Mouse (Mus musculus): ENCODE measurements around the gene Tpcn2.

Gene Tpcn2

GRCm38 (mm10) chr7:145197711-145198110 is 86.1 kb downstream of the Tpcn2 start:
- DNase-seq: no peak

DNA sequence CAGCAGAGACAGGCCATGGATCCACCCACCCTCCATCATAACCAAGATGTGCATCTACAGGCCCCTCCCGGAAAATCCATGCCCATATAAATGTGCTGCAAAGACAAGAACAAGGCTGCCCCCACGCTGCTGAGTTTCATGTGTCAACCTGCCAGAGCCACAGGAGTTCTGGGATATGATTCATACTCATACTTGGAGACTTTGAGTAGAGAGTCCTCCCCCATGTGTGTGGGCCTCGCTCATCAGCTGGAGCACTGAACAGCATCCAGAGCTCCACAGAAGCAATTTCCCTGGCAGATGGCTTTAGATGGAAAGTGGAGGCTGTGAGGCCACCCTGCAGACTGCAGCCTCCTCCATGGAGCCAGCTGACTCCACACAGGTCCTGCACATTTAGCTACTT is 86.8 kb downstream of the Tpcn2 start:
- DNase-seq: no peak

DNA sequence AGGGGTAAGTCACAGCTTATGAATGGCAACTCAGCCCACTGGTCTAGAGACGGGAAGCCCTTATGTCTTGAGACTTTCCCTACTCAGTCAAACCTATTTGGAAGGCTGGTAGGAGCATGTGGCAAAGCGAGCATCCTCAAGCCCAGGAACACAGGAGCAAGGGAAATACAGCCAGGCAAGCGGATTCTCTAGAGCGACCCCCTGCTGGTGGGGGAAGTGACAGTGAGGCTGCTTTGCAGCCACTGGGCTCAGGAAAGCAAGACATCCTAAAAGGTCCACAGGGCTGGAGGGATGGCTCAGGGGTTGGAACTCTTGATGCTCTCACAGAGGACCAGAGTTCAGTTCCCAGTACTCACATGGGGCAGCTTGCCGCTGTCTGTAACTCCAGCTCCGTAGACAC is 87.5 kb downstream of the Tpcn2 start:
- DNase-seq: no peak

GRCm38 (mm10) chr7:145195186-145195927 is 88.5 kb downstream of the Tpcn2 start:
- no peak for DNase-seq

DNA sequence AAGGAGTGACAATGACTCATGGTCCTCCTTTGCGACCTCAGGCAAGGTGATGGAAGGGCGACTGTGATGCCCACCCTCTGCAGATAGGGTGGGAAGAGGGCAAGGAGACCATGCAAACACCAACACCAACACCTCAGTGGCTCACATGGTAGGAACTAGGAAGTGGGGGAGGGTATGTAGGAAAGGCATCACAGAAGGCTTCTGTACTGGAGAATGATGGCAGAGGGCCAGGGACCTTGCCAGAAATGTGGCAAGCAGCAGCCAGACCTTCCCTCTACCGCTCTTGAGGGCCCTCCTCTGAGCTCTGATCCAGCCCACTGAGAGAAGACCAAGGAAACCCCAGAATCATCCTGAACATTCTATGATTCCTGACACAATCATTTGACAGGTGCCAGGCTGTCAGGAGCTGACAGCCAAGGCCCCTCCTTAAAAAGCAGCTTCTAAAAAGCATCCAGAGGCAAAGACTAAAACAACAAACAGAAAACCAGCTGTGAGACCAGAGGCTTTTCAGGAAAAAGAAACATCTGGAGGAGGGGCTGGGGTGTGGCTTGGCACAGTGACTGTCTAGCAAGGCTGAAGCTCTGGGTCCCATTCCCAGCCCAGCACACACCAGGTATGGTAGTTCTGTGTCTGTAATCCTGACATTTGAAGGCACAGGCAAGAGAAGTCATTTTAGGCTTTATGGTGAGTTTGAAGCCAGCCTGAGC is 89.2 kb downstream of the Tpcn2 start:
- DNase-seq: no peak

GRCm38 (mm10) chr7:145192836-145193235 is 91.0 kb downstream of the Tpcn2 start:
- no peak for DNase-seq

DNA sequence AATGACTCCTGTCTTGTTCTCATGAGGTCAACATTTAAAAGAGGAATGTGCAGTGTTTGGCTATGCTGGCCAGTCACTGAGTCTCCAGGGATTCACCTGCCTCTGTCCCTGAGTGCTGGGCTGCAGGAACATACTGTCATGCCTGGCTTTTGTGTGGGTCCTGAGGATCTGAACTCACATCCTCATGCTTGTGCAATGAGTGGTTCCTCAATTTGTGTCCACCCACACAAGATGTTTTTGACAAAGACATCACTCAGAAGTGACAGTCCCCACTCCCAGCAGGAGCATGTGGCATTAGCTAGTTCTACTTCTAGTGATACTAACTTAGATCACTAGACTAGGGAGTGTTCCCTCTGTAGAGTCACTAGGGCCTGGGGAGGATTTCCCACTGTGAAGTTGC is 93.3 kb downstream of the Tpcn2 start:
- no peak for DNase-seq

GRCm38 (mm10) chr7:145189342-145189741 is 94.5 kb downstream of the Tpcn2 start:
- DNase-seq: no peak

DNA sequence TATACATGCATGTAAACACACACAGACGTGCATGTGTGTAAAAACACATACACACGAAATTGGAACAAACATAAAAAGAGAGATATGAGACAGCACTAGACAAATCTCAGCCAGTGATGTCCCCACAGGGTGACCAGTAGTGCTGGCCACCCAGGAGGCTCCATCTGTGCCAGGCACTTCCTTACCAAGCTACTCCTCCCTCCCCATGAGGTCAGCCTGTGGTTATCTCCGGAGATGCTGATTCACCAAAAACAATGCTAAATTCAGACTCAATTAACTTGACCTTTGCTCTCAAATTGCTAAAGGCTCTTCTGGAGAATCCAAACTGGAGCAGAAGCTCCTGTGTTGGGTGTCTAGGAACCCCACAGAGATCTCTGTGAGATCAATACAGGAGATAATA is 96.0 kb downstream of the Tpcn2 start:
- no peak for DNase-seq

- DNase-seq: no peak
Measured at GRCm38 (mm10) chr7:145182388-145182787, 101.4 kb downstream of the Tpcn2 start.

DNA sequence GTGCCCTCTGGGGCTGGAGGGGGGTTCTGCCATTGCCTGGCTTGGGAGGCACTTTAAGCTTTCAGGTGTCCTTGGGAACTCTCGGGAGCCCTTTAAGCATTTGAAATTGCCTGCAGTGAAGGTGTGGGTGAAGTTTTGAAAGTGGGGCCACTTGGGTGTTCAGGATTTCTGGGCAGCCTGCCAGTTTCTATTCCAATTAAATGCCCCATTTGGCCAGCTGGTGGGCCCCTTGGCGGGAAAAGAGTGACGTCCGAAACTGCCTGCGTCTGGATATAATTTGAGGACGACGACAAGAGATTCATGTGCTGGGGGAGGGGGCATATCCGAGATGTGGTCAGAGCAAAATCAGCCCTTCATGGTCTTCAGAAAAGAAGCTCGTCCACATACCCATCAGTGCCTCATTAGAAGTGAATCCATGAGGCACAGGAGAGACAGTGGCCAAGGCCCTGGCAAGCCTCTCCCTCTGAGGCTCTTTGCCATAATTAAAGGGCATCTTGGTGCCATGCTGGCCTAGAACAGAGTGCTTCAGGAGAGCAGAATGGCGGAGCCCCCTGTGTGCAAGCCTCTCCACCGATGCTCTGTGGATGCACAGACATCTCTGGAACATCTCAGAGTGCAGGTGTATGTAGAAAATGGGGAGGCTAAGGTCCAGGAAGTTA is 102.3 kb downstream of the Tpcn2 start:
- no peak for DNase-seq

DNA sequence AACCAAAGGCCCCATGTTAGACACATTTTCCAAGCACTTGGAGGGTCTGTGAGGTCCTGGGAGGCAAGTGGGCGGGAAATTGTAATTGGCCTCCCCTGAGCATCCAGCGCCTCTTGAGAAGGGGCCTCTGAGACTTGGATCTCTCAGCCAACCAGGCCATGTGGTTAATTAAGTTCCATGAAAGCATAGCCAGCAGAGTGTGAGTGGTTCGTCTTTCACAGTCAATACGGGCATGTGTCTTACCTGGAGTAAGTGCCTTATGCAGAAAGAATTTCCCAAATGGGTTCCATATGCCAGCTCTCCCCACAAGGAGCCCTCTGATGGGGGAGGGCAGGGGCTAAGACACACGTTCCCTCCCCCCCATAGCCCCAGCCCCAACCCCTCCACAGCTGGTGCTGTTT is 104.1 kb downstream of the Tpcn2 start:
- DNase-seq: no peak

- no peak for DNase-seq
Measured at GRCm38 (mm10) chr7:145176750-145177589, 106.8 kb downstream of the Tpcn2 start.

- DNase-seq: no peak
Measured at GRCm38 (mm10) chr7:145173563-145173962, 110.2 kb downstream of the Tpcn2 start.

- DNase-seq: no peak
Measured at GRCm38 (mm10) chr7:145173116-145173515, 110.7 kb downstream of the Tpcn2 start.

DNA sequence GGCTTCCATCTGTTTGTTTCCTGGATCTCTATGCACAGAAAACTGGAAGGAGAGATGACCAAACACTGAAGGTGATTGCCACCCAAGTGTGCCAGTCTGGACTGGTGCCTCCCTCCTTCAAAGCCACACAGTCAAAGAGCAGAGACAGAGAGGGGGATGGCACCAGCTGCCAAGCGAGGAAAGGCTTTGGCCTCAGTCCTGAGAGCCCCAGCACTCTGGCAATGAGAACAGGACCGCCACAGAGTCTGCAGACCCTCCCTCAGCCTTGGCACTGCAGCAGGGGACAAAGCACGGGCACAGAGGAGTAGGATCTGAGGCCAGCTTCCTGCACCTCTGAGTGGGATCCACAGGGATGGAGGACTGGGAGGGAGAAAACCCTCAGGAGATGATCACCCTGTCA is 114.1 kb downstream of the Tpcn2 start:
- DNase-seq: no peak

GRCm38 (mm10) chr7:145159283-145160240 is 124.2 kb downstream of the Tpcn2 start:
- no peak for DNase-seq

- no peak for DNase-seq
Measured at GRCm38 (mm10) chr7:145155666-145156065, 128.1 kb downstream of the Tpcn2 start.

- DNase-seq: no peak
Measured at GRCm38 (mm10) chr7:145154066-145154465, 129.7 kb downstream of the Tpcn2 start.

DNA sequence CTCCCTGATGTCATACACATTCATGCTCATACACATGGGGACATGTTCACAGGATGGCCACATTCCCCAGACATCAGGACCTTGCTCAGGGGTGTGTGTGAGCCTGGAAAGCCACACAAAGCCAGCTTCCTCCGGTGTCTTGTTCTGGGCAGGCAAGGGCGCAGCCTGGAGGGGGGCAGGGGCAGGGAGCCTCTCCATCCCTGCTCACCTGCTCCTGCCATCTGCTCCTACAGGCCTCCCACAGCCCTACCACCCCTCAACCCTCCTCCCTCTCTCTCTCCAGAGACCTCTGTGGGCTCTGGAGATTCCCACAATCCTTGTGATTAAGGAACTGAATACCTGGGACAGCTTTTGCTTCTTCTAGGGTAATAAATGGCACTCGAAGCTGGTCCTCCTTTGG is 132.0 kb downstream of the Tpcn2 start:
- no peak for DNase-seq

DNA sequence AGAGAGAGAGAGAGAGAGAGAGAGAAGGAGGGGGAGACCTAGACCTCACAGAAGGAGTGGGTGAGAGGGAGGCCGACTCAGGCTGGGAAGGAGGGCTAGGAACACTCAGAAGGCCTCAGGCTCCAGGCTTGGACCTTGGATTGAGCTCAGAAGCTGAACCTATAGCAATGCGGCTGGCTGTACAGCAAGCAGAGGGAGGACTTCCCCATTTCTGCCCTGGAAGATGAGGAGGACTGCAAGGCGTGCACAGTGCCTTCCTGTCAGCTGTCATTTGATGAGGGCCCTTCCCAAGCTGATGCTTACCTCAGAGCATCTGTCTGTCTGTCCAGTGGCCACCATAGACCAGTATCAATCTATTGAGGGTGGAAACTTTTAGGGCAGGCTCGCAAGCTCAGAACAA is 134.9 kb downstream of the Tpcn2 start:
- DNase-seq: no peak
